Mouse (Mus musculus) B cell, adult 2 months (primary cell): Measurements from ENCODE around the gene Smarcc2.

Source experiments
- DNase-seq, 2 experiments: peaks; one replicate each; pipeline ENCODE4 v3.0.0; 2022

Smarcc2 gene

DNA sequence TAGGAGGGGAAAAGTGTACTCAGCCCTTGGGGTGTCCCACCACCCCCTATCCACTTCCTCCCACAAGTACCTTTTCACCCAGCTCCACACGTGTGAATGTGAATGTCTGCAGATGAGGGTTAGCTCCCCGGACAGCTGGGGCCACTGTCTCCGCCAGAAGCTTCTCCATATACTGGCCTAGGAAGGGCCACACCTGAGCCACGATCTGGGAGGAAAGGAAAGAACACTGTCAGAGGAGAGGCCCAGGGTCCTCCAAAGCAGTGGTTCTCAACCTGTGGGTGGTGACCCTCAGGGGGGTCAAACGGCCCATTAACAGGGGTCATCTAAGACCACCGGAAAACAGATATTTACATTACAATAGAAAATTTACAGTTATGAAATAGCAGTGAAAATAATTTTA is 63.3 kb downstream of the Smarcc2 start:
- DNase-seq = no peak

DNA sequence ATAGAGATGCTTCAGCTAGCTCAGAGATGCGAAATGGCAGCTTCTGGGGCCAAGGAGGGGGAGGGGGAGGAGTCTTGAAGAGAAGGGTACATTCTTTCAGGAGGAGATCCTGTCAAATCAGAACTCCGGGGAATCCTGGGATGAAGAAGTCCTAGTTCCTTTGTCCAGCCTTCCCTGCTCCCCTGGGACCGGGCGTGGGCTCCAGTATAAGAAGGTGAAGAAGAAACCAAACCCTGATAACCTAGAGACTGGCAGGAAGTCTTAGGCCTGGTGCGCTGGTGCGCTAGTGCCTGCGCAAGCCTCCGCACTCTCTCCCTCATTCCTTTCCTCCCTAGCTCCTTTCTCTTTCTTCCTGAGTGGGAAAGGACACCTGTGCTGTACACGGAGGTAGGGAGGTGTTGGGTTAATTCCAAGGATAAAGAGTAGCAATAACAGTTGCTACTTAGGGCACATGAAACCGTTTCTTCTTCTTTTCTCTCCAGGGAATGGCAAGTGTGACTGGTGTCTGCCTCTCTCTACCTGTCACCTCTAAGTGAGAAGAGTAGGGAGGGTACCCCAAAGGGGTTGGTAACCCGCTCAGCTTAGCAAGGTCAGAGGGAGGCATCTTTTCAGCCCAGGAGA is 65.2 kb downstream of the Smarcc2 start:
- peak; percentile 31 to 45 for DNase-seq

DNA sequence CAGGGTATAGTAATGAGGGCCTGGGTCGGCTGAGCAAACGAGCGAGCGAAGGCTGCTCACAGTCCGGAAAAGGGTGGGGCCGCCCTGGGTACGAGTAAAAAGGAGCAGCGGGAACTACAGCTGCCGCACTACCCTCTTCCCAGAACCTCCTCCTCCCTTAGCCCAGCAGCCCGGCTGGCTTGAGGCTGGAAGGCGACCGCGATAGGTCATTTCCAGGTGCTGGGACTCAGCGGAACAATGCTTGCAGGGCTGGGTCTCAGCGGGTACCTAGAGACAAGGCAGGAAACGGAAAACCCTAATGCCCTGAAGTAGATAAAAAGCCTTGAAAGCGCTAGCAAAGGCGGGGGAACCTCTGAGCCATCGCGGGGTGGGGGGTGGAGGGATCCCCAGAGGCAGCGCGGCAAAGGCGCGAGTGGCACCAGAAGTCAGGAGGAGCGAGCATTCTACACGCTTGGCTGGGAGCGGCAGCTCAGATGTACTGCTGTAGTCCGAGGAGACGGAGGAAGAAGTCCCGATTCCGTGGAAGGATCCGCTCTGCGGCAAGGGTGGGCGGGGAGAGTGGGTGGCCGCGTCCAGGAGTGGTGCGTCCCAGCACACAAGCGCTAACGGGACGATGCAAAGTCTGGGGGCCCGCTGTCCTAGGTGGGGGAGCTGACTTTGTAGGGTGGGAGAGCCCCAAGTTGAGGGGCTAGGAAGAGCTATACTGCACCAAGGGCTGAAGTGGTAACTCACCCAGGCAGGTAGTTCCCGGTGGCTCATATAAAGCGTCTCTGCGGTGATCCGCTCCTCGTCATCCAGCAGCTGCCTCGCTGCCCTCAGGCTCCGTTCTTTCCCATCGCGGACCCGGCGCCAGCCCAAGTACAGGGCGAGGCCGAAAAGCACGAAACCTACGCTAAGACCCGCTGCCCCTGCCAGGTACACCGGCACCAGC is 65.9 kb downstream of the Smarcc2 start:
- DNase-seq = peak; percentile 72 to 74

DNA sequence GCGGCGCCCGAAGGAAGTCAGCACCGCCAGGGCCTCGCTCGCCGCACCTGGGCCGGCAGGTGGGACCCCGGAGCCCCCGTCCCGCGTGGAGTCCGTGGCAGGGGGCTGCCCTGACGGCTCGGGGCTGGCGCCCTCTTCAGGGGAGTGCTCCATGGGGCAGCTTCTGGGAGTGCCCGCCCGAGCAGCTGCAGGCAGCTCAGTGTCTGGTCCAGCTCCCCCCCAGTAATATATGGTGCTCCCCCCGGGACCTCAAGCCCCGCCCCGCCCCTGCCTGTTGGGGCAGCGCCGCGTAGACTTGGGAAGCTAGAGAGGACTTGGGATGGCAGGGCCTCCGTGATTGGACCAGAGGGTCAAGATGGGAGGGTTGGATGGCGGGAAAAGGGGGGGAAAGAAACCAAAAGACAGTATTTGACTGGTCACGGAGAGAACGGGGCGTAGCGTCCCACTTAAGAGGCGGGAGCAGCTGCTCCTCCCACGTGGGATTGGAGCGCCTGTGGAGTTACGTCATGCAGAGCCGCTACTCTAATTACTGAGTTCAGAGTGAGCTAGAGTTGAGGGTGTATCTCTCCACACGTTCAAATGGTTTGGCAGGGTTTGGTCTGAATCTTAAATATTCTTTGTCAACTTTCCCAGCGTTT is 66.7 kb downstream of the Smarcc2 start, which contains the start of gene Esyt1:
Gene Esyt1, minus strand, starts transcription at position 201 of the 638 bp plus-strand sequence.
- peak; percentile 87 to 91 for DNase-seq

DNA sequence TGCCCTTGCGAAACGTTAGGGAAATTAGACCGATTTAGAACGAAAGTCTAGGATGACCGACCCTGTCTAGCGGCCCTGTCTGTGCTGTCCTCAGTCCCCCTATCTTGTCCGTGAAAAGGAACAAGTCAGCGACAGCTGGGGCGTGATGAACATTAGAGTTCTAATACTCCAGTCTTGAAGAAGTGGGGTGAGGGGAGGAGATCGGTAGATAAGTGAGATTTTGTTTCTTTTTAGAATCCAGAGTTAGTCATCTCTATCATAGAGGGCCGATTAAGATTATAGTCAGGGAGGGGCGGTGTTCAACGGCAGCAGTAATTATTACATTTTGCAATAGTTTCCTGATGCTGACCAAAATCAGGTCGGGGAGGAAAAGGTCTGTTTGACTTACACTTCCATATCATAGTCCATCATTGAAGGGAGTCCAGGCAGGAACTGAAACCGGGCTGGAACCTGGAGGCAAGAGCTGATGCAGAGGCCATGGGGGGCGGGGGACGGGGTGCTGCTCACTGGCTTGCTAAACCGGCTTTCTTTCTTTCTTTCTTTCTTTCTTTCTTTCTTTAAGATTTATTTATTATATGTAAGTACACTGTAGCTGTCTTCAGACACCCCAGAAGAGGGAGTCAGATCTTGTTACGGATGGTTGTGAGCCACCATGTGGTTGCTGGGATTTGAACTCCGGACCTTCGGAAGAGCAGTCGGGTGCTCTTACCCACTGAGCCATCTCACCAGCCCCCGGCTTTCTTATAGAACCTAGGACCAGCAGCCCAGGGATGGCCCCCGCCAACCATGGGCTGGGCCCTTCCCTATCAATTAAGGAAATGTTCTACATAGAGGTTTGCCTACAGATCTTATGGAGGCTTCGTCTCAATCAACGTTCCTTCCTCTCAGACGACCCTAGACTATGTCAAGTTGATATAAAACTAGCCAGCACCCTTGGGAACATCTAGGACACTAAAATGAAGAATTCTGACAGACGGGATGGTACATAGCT is 67.6 kb downstream of the Smarcc2 start:
- peak; percentile 38 to 41 for DNase-seq

DNA sequence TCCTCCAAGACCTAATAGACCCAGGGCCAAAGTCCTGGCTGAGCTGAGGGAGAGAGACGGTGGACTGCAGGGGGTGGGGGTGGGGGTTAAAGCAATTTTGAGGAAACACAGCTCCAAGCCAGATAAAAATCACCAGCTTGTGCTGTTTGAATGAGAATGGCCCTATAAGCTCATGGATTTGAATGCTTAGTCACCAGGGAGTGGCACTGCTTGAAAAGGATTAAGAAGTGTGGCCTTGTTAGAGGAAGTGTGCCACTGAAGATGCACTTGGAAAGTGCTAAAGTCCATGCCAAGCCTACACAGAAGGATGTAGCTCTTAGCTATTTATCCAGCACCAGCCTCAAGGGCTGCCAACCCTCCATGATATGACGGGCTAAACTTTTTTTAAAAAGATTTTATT is 76.2 kb downstream of the Smarcc2 start:
- peak; percentile 7 to 30 for DNase-seq

DNA sequence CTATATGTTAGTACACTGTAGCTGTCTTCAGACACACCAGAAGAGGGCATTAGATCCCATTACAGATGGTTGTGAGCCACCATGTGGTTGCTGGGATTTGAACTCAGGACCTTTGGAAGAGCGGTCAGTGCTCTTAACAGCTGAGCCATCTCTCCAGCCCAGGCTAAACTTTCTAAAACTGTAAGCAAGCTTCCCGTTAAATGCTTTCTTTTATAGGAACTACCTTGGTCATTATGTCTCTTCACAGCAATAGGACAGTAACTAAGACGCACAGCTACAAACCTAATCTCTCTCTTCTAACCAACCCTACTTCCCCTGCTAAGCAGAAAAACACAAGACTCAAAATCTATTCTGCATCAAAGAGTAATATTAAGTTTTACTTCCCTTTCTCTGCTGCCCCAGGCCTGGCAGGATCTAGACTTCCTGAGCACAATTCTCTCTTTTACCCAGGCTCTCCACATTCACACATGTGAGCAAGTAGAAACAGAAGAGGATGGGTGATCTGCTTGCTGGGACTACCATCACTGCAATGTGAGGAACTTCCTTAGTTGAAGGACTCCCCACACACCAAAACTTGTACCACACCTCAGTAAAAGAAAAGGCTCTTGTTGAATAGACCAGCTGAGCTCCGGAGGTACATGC is 76.7 kb downstream of the Smarcc2 start:
- DNase-seq = peak in 1 of 2 experiments; percentile 70

DNA sequence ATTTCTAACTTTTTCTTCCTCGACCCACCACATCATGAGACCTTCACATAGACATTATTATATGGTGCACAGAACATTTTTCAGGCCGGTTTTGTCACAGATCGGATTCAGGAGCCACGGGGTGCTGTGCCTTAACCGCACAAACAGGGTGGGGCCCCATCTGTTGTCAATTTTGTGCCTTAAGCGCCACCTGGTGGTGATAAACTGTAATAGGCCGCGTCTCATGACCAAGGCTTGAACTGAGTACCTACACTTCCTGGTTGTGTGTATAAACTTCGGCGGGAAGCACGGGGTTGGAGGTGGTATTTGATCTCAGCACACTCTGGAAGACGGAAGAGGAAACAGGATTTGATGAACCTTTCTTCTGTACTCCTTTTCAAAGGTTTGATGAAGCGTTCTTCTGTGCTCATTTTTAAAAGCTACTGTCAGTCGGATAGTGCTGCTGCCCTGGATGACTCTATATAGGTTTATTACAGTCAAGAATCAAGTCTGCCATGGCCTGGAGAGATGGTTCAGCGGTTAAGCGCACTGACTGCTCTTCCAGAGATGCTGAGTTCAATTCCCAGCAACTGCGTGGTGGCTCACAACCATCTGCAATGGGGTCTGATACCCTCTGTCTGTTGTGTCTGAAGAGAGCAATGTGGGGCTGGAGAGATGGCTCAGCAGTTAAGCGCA is 77.4 kb downstream of the Smarcc2 start:
- peak; percentile 91 to 94 for DNase-seq

DNA sequence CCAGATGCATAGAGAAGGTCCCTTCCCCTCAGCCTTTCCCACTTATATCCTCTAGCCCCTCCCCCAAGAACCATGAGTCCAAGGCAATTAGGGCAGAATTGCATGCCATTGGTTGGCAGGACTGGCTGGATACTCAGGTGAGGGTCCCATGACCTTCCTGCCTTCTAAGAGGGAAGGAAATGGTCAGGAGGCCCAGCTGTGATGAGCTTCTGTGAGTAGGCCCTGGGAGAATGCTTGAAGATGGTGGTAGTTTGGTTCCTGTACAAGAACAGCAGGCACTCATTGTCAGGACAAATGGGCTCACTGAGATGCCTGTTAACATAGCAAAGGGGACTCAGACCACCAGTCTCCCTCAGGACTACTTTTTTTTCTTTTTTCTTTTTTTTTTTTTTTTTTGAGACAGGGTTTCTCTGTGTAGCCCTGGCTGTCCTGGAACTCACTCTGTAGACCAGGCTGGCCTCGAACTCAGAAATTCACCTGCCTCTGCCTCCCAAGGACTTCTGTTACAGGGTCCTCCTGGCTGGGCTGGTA is 79.4 kb downstream of the Smarcc2 start:
- no peak for DNase-seq
